ENCODE assay signal across 8 mouse cellular contexts in genomic region chr11:49727877-49728276, GRCm38 (mm10). TPM values are rescaled to one million over a fixed set of nuclear protein-coding genes. Genes with fewer than 3 reads are reported as not detected.
DNase-seq lines count a peak whose midpoint lies in the region; ATAC-seq lines count a peak whose summit lies in the region.

No protein-coding gene starts in this region.

- H3K4me3 ChIP-seq in heart, embryonic 11.5 days (ENCODE audit: low read depth, low read length): no peak overlapping the region

- no peaks in the 10 kb centered on the region for H3K9me3 ChIP-seq in heart, embryonic 11.5 days (replicated peaks; ENCODE audit: control insufficient read depth, low read length)

- no peaks in the 10 kb centered on the region for H3K36me3 ChIP-seq in heart, embryonic 11.5 days (ENCODE audit: control insufficient read depth, insufficient read depth, low read length)

- H3K27me3 ChIP-seq in heart, embryonic 11.5 days (ENCODE audit: control insufficient read depth, insufficient read depth, low read length): no peaks in the 10 kb centered on the region

- no peak overlapping the region for H3K9ac ChIP-seq in heart, embryonic 11.5 days (ENCODE audit: low read depth, low read length)

- no peak overlapping the region for H3K27ac ChIP-seq in heart, embryonic 11.5 days (ENCODE audit: low read depth, low read length)

- WGBS in heart, embryonic 11.5 days (ENCODE audit: insufficient replicate concordance): 6% methylated on average over 3 of the region's 3 CpGs

- peak; percentile 90 for DNase-seq in heart, adult 11 months
- peak; percentile 78 for DNase-seq in embryo, embryonic 10.5 days (ENCODE audit: low spot score)
- peak; percentile 30 to 55 for DNase-seq in heart, adult 9 months (ENCODE audit: low spot score in 2 of 2)
- peak; percentile 59 to 71 for DNase-seq in layer of hippocampus, postnatal 10 days (ENCODE audit: low spot score in 2 of 2)
- peak; percentile 78 for DNase-seq in lung, postnatal 36 days
- peak; percentile 56 for DNase-seq in right cerebral cortex, postnatal 4 days

- ATAC-seq in heart, embryonic 11.5 days (replicated peaks; ENCODE audit: insufficient number of reproducible peaks, low FRiP score, low TSS enrichment): no peak
- peak; percentile 59 for ATAC-seq in activated CD4-positive, CD25-positive, alpha-beta regulatory T cell, adult 4 months

- no peak overlapping the region for H3K4me2 ChIP-seq in heart, embryonic 11.5 days

- no peaks in the 10 kb centered on the region for H3K4me1 ChIP-seq in heart, embryonic 11.5 days (ENCODE audit: control insufficient read depth, insufficient read depth, low read length)

RNA-seq across cellular contexts. Expression of gene Cnot6, which starts 15.4 kb away (rescaled TPM):
- polyA plus RNA-seq in heart, embryonic 11.5 days (2014; fragmentation: Nextera tagmentation; extraction: Ambion mirVana): 35.5 and 38.7 TPM in 2 replicates
- polyA plus RNA-seq in activated CD4-positive, CD25-positive, alpha-beta regulatory T cell, adult 4 months (2017; shearing (Covaris generic)): 10 to 100 TPM; 25.8 to 30.9 TPM
- 10 to 100 TPM; 49.8 to 51.1 TPM for total RNA-seq in layer of hippocampus, postnatal 10 days (2021)
